Mouse (Mus musculus): ENCODE data around the gene Bard1. TPM values are rescaled to one million over a fixed set of nuclear protein-coding genes. Genes with fewer than 3 reads are reported as not detected.

Bard1 gene
- polyA plus RNA-seq, 1 experiment from 2014 or later = 2.0 TPM

DNA sequence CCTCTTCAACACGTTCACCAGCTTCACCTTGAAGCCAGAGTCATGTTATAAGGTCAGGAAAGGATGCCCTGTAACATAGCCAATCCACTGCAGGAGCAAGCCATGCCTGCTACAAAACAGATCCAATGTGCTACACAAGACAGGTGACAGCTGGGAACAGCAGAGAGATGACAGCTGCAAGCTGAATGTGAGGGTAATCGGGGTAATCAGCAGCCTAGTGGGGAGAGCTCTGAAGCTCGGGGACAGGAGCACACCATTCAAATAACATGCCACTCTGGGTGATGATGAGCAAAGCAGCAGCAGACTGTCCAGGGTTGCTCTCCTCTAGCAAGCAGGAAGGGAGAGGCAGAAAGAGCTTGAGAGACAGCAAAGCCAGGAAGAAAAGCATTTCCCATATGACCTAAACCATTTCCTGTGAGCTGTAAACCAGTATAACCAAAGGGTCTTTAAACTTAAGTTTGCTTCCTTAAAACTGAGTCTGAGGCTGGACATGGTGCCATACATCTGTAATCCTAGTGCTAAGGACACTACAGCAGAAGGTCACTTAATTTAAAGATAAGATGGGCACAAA lies 2.9 kb downstream of the Bard1 start:
- H3K27me3 ChIP-seq = no peaks in the 10 kb centered on the region
- peaks cover 12% of the 10 kb centered on the region; the same call in 1 of the 2 replicates for H3K4me1 ChIP-seq
- H3K27ac ChIP-seq (replicated peaks) = no peak overlapping the region
- H3K4me3 ChIP-seq = no peak overlapping the region
- ATAC-seq (ENCODE audit: low FRiP score, low read depth) = no peak
- no peaks in the 10 kb centered on the region for H3K9me3 ChIP-seq
- 54% methylated on average over 3 of the region's 3 CpGs for WGBS
- no peaks in the 10 kb centered on the region for H3K36me3 ChIP-seq
- no peak overlapping the region for H3K9ac ChIP-seq (replicated peaks)
- no peak overlapping the region; the same call in 1 of the 2 replicates for H3K4me2 ChIP-seq (replicated peaks)

DNA sequence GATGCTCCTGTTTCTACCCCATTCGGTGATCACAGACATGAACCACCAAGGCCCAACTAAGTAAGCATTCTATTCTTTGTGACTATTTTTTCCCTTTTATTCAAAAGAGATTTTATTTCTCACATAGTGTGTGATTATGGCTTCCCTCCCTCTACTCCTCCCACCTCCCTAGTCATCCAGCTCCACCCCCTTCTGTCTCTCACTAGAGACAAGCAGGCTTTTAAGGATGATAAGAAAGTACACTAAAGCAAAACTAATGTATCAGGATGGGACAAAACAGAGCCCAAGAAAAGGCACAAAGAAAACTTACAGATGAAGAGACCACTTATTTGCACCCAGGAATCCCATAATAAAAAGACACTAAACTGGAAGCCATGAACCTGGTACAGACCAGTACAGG lies 6.9 kb downstream of the Bard1 start:
- Histone ChIP-seq H3K36me3 (no peaks in the 10 kb centered on the region), H3K27me3 (no peaks in the 10 kb centered on the region), H3K27ac (replicated peaks) (no peak overlapping the region), H3K4me1 (peaks cover 7% of the 10 kb centered on the region; the same call in 1 of the 2 replicates), H3K4me3 (no peak overlapping the region), H3K9ac (replicated peaks) (no peak overlapping the region), H3K9me3 (no peaks in the 10 kb centered on the region), H3K4me2 (replicated peaks) (no peak overlapping the region)
- ATAC-seq (ENCODE audit: low FRiP score, low read depth) = no peak
- 86% methylated on average over 1 of the region's 1 CpGs for WGBS

DNA sequence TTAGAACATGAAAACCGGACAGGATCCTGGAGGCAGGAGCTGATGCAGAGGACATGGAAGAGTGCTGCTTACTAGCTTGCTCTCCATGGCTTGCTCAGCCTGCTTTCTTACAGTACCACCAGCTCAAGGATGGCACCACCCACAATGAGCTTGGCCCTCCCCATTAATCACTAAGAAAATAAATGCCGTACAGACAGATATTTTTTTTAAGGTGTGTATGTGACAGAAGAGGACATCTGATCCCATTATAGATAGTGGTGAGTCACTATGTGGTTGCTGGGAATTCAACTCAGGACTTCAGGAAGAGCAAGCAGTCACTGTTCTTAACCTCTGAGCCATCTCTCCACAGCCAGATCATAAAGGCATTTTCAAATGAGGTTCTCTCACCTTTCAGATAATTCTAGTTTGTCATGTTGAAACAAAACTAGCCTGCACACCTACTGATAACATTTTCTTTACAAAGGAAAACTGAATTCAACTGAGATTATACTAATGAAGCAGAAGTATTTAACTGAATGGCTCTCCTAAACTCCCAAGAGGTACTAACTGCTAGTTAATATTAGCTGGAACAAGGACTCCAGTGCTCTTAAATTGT lies 7.6 kb downstream of the Bard1 start:
- Histone ChIP-seq H3K27me3 (no peaks in the 10 kb centered on the region), H3K4me2 (replicated peaks) (no peak overlapping the region), H3K9me3 (no peaks in the 10 kb centered on the region), H3K9ac (replicated peaks) (no peak overlapping the region), H3K4me1 (peaks cover 7% of the 10 kb centered on the region; the same call in 1 of the 2 replicates), H3K36me3 (no peaks in the 10 kb centered on the region), H3K4me3 (no peak overlapping the region), H3K27ac (replicated peaks) (no peak overlapping the region)
- ATAC-seq (ENCODE audit: low FRiP score, low read depth) = no peak
- 91% methylated on average over 2 of the region's 2 CpGs for WGBS

DNA sequence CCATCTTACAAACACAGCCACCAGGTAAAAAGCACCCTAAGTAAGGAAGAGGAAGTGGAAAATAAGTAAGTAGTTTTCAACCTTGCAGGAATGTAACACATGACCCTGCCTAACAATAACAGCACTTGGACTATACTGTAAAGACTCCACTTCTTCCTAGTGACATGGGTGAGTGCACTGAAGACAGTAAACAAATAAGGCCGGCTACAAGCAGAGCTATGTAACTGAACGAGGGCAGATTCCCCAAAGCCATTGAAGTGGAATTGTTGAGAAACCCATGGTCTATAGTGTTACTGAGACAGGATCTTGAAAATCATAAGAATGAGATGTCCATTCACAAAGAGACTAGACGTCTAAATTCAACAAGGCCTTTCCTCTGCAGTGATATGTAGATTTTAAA lies 27.3 kb downstream of the Bard1 start:
- Histone ChIP-seq H3K36me3 (no peaks in the 10 kb centered on the region), H3K4me2 (replicated peaks) (no peak overlapping the region), H3K27ac (replicated peaks) (no peak overlapping the region), H3K9me3 (no peaks in the 10 kb centered on the region), H3K9ac (replicated peaks) (no peak overlapping the region), H3K4me3 (no peak overlapping the region), H3K27me3 (no peaks in the 10 kb centered on the region), H3K4me1 (no peaks in the 10 kb centered on the region)
- ATAC-seq (ENCODE audit: low FRiP score, low read depth) = no peak
- 60% methylated on average over 3 of the region's 3 CpGs for WGBS

DNA sequence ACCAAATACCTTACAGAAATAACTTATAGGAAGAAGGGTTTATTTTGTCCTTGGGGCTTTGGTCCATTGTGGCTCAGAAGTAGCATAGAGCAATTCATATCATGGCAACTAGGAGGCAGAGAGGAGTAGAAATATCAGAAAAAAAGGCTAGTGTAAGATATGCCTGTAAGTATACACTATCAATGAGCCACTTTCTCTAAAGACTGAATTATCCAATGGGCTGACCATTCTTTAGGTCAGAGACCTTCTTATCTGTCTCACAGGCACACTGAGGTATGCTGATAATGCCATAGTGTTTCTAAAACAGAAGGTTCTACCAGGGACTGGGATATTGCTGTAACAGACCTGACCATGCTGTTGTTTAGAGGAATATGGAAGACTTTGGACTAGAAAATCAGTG lies 32.2 kb downstream of the Bard1 start:
- H3K36me3 ChIP-seq = no peaks in the 10 kb centered on the region
- no peaks in the 10 kb centered on the region for H3K27me3 ChIP-seq
- no peak overlapping the region for H3K9ac ChIP-seq (replicated peaks)
- no peak overlapping the region for H3K4me3 ChIP-seq
- H3K27ac ChIP-seq (replicated peaks) = no peak overlapping the region
- no peaks in the 10 kb centered on the region for H3K9me3 ChIP-seq
- ATAC-seq (ENCODE audit: low FRiP score, low read depth) = no peak
- H3K4me2 ChIP-seq (replicated peaks) = no peak overlapping the region
- no peaks in the 10 kb centered on the region for H3K4me1 ChIP-seq

DNA sequence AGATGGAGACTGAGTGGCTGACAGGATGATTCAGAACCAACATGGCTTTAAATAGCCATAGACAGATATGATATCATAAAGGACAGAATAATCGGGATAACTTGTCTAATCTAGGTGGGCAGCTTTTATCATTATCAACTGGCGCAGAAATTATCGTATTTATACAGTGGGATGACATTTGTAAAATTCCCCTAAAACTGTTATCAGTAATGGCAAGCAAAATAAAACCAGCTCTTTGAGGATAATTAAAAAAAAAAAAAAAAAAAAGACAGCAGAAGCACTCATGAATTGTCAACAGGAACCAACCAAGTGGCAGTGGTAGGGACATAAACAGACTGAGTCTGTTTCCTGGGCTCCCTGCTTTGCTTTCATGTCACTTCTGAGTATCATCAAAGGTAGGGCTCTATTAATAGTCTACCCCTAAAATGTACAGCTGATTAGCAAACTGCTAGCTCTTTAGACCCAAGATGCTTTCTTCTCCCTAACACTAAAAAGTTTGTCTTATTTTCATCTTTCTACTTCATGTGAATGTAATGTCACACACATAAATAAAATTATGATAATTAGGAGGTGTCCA lies 34.1 kb downstream of the Bard1 start:
- Histone ChIP-seq H3K27ac (replicated peaks) (no peak overlapping the region), H3K4me3 (no peak overlapping the region), H3K4me1 (no peaks in the 10 kb centered on the region), H3K9me3 (no peaks in the 10 kb centered on the region), H3K27me3 (no peaks in the 10 kb centered on the region), H3K4me2 (replicated peaks) (no peak overlapping the region), H3K36me3 (0 out of 2 replicates have a peak, but pooled peaks cover 5% of the 10 kb centered on the region), H3K9ac (replicated peaks) (no peak overlapping the region)
- WGBS = 94% methylated on average over 3 of the region's 3 CpGs
- ATAC-seq (ENCODE audit: low FRiP score, low read depth) = no peak

DNA sequence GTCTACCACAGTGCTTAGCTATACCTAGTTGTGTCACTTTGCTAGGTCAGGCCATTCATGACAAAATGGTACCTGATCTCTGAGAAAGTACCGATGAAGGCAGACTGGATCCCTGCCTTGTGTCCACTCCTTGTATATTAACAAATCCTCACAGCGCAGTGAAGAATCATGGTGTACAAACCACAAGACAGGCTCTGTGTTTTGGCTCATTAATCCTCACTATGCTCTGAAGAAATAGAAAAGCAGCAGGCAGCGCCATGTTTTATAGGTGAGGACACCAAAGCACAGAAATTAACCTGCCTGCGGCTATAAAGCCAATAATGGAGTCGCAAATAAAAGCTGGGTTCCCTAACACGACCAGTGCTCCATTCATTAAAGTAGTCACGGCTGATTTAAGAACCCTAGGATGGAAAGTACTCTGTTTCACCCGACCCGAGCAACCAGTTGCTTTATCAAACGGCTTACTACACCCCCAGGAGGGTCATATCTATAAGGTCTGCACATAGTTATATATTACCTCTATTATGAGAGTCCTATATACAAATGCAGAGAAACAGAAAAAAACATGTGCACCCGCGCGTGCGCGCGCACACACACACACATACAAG lies 39.0 kb downstream of the Bard1 start:
- H3K4me1 ChIP-seq = no peaks in the 10 kb centered on the region

DNA sequence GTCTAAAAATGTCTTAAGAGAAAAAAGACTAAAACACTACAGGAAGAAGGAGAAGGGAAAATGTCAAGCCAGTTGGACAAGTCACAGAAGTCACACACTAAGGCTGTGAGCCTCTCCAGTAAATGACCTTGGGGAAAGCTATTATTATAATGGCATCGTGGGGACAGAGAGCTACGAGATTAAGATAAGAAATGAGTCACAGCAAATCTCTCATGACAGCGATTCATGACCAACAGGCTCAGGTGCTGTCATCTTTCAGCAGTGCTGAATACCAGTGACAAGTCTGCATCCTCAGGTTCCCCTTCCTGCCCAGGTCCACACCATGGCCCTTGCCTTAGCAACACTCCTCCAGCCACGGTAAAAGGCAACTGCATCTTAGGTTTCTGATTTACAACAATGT lies 46.8 kb downstream of the Bard1 start:
- Histone ChIP-seq H3K27me3 (no peaks in the 10 kb centered on the region), H3K27ac (replicated peaks) (no peak overlapping the region), H3K4me3 (no peak overlapping the region), H3K4me2 (replicated peaks) (no peak overlapping the region), H3K4me1 (no peaks in the 10 kb centered on the region), H3K9me3 (no peaks in the 10 kb centered on the region), H3K9ac (replicated peaks) (no peak overlapping the region), H3K36me3 (no peaks in the 10 kb centered on the region)
- no peak for ATAC-seq (ENCODE audit: low FRiP score, low read depth)
- WGBS = 86% methylated on average over 4 of the region's 4 CpGs

More for the DNA sequence above, 39.0 kb downstream of the Bard1 start:
- H3K9me3 ChIP-seq = no peaks in the 10 kb centered on the region
- H3K27me3 ChIP-seq = no peaks in the 10 kb centered on the region
- no peak overlapping the region for H3K4me3 ChIP-seq
- 0 out of 2 replicates have a peak, but pooled peaks cover 5% of the 10 kb centered on the region for H3K36me3 ChIP-seq
- H3K27ac ChIP-seq (replicated peaks) = no peak overlapping the region
- WGBS = 93% methylated on average over 16 of the region's 16 CpGs
- no peak overlapping the region for H3K9ac ChIP-seq (replicated peaks)
- no peak overlapping the region for H3K4me2 ChIP-seq (replicated peaks)
- ATAC-seq (ENCODE audit: low FRiP score, low read depth) = no peak

DNA sequence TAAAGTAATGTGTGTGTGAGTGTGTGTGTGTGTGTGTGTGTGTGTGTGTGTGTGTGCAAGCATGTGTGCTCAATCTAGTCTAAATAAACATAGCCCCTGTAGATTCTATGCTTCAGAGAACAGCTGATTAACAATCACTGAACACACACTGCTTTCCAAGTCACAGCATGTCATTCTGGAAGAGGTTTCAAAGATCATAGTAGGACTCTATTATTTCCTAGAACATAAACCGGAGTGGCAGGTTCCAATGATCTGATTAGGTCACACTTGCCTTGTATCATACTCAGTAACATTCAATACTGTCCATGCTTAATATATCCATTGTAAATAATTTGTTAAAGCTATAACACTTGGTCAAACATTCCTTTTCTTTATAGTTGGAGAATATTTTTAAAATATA lies 47.5 kb downstream of the Bard1 start:
- no peak overlapping the region for H3K4me3 ChIP-seq
- H3K27ac ChIP-seq (replicated peaks) = no peak overlapping the region
- H3K4me2 ChIP-seq (replicated peaks) = no peak overlapping the region
- no peak overlapping the region for H3K9ac ChIP-seq (replicated peaks)
- no peaks in the 10 kb centered on the region for H3K4me1 ChIP-seq
- H3K36me3 ChIP-seq = no peaks in the 10 kb centered on the region
- no peaks in the 10 kb centered on the region for H3K27me3 ChIP-seq
- WGBS = 88% methylated on average over 1 of the region's 1 CpGs
- no peak for ATAC-seq (ENCODE audit: low FRiP score, low read depth)
- H3K9me3 ChIP-seq = no peaks in the 10 kb centered on the region

DNA sequence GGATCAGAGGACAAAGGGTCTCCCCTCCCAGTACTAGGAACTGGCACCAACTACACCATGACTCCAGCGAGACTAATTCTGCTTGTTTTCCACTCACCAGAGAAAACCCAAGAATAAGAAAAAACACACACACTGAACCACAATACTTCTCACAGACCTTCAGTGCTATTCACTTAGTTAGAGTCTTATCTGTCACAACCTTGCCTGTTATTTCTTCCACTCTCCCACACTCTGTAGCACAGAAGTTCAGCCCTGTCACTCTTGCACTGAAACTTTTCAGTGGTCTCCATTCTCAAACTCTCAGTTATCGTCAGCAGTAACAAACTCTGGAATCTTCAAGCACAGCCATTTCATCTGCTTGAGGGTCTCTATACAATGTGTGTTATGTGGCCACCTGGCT lies 50.2 kb downstream of the Bard1 start:
- no peak for ATAC-seq (ENCODE audit: low FRiP score, low read depth)
- H3K27me3 ChIP-seq = no peaks in the 10 kb centered on the region
- no peaks in the 10 kb centered on the region for H3K4me1 ChIP-seq
- no peak overlapping the region for H3K9ac ChIP-seq (replicated peaks)
- H3K4me2 ChIP-seq (replicated peaks) = no peak overlapping the region
- H3K27ac ChIP-seq (replicated peaks) = no peak overlapping the region
- H3K4me3 ChIP-seq = no peak overlapping the region
- no peaks in the 10 kb centered on the region for H3K36me3 ChIP-seq
- H3K9me3 ChIP-seq = no peaks in the 10 kb centered on the region
- WGBS = 86% methylated on average over 2 of the region's 2 CpGs

DNA sequence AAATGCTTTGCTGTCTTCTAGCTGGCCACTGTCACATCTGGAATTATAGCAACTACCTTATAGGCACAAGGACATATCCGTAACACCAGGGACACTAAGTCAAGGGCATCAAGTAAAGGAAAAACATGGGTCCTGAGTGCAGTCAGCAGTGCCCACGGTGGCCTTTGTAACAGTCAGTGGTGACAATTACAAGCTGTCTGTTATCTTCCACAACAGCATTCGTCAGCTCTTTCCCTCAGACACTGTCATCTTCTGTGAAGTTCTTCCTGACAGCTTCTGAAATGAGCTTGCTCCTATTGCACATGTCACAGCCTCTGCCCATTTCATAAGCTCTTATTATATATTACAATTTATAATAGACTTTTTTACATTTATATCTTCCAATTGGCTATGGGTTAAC lies 50.7 kb downstream of the Bard1 start:
- Histone ChIP-seq H3K4me1 (no peaks in the 10 kb centered on the region), H3K27ac (replicated peaks) (no peak overlapping the region), H3K36me3 (no peaks in the 10 kb centered on the region), H3K4me2 (replicated peaks) (no peak overlapping the region), H3K9me3 (no peaks in the 10 kb centered on the region), H3K4me3 (no peak overlapping the region), H3K27me3 (no peaks in the 10 kb centered on the region), H3K9ac (replicated peaks) (no peak overlapping the region)
- 90% methylated on average over 3 of the region's 3 CpGs for WGBS
- ATAC-seq (ENCODE audit: low FRiP score, low read depth) = no peak

DNA sequence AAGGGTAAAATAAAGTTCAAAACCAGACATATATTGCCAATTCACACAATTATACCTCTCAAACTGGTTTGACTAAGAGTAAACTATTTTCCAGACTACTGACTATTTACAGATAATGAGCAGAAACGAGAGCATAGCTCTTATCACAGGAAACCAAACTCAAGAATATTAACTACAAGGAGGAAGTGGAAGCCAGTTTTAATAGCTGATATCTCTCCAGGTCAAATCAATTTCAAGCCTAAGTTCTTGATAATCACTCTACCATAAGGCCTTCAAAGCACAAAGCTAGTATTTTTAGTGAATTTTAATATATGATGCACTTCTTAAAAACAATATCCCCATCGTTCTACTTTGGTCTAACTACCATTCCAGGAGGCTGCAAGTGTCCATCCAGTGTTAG lies 57.8 kb downstream of the Bard1 start:
- Histone ChIP-seq H3K27me3 (no peaks in the 10 kb centered on the region), H3K9me3 (no peaks in the 10 kb centered on the region), H3K36me3 (no peaks in the 10 kb centered on the region), H3K4me2 (replicated peaks) (no peak overlapping the region), H3K4me1 (no peaks in the 10 kb centered on the region), H3K4me3 (no peak overlapping the region), H3K9ac (replicated peaks) (no peak overlapping the region), H3K27ac (replicated peaks) (no peak overlapping the region)
- 92% methylated on average over 2 of the region's 2 CpGs for WGBS
- no peak for ATAC-seq (ENCODE audit: low FRiP score, low read depth)
